In genomic region chr2:158760231-158760630, GRCm38 (mm10) we compare ENCODE assay signal across 32 mouse cellular contexts.
"Had no signal": no experiment of that assay in that cellular context is flagged by ENCODE, and none has a peak within 500 bp of the region (broad histone marks: within the 10 kb centered on the region; RNA-seq: fewer than 3 reads in every experiment).

No protein-coding gene starts in this region.

- DNase-seq: left cerebral cortex, postnatal 4 days; liver; liver, embryonic 13.5 days; liver, postnatal 0 days; lung, adult 18-20 months; lung, adult 2 months; lung, embryonic 14.5 days; lung, postnatal 10 days; lung, postnatal 14 days; lung, postnatal 36 days; lung, postnatal 4 days; midbrain, embryonic 14.5 days had no signal

- H3K27ac ChIP-seq: left cerebral cortex, adult 2 months; limb, embryonic 10.5 days; limb, embryonic 12.5 days; limb, embryonic 13.5 days; limb, embryonic 15.5 days; liver, embryonic 12.5 days; liver, embryonic 13.5 days; liver, embryonic 14.5 days; liver, embryonic 15.5 days; lung, embryonic 15.5 days; macrophage; midbrain, embryonic 10.5 days; midbrain, embryonic 12.5 days; midbrain, embryonic 13.5 days; midbrain, embryonic 15.5 days had no signal

- H3K27me3 ChIP-seq: limb, embryonic 12.5 days; limb, embryonic 13.5 days; limb, embryonic 15.5 days; lung, embryonic 15.5 days; midbrain, embryonic 12.5 days; midbrain, embryonic 13.5 days; midbrain, embryonic 15.5 days had no signal

- H3K4me1 ChIP-seq: limb, embryonic 12.5 days; limb, embryonic 13.5 days; limb, embryonic 15.5 days; liver, embryonic 12.5 days; liver, embryonic 15.5 days; lung, embryonic 15.5 days; midbrain, embryonic 10.5 days; midbrain, embryonic 12.5 days; midbrain, embryonic 13.5 days; midbrain, embryonic 15.5 days had no signal

- H3K4me3 ChIP-seq: left cerebral cortex, adult 2 months; limb, embryonic 10.5 days; limb, embryonic 12.5 days; limb, embryonic 13.5 days; limb, embryonic 15.5 days; liver, embryonic 12.5 days; liver, embryonic 13.5 days; liver, embryonic 15.5 days; lung, embryonic 15.5 days; megakaryocyte, embryonic 14.5 days; midbrain, embryonic 10.5 days; midbrain, embryonic 12.5 days; midbrain, embryonic 13.5 days; midbrain, embryonic 15.5 days; myocyte had no signal

- H3K4me2 ChIP-seq: limb, embryonic 12.5 days; limb, embryonic 13.5 days; limb, embryonic 15.5 days; liver, embryonic 11.5 days; liver, embryonic 12.5 days; liver, embryonic 13.5 days; liver, embryonic 15.5 days; lung, embryonic 14.5 days; lung, embryonic 15.5 days; midbrain, embryonic 11.5 days; midbrain, embryonic 12.5 days; midbrain, embryonic 13.5 days; midbrain, embryonic 15.5 days had no signal

- H3K36me3 ChIP-seq: limb, embryonic 10.5 days; limb, embryonic 12.5 days; limb, embryonic 13.5 days; limb, embryonic 15.5 days; liver, embryonic 12.5 days; liver, embryonic 13.5 days; liver, embryonic 15.5 days; lung, embryonic 15.5 days; midbrain, embryonic 12.5 days; midbrain, embryonic 15.5 days had no signal

- H3K9me3 ChIP-seq: limb, embryonic 10.5 days; limb, embryonic 12.5 days; limb, embryonic 13.5 days; limb, embryonic 15.5 days; liver, embryonic 12.5 days; liver, embryonic 13.5 days; liver, embryonic 15.5 days; lung, embryonic 15.5 days; megakaryocyte, embryonic 14.5 days; midbrain, embryonic 10.5 days; midbrain, embryonic 12.5 days; midbrain, embryonic 13.5 days; midbrain, embryonic 15.5 days had no signal

- H3K9ac ChIP-seq: limb, embryonic 12.5 days; limb, embryonic 13.5 days; limb, embryonic 15.5 days; liver, embryonic 12.5 days; liver, embryonic 13.5 days; liver, embryonic 14.5 days; liver, embryonic 15.5 days; liver, postnatal 0 days; lung, embryonic 14.5 days; lung, embryonic 15.5 days; midbrain, embryonic 12.5 days; midbrain, embryonic 13.5 days; midbrain, embryonic 15.5 days had no signal

- ATAC-seq: liver, embryonic 12.5 days; liver, postnatal 0 days; lung, postnatal 0 days; midbrain, embryonic 13.5 days; midbrain, embryonic 15.5 days; midbrain, embryonic 16.5 days had no signal
